Mouse (Mus musculus) gastrocnemius, postnatal 14 days (tissue): Measurements from ENCODE around the gene Dnttip2. TPM values are rescaled to one million over a fixed set of nuclear protein-coding genes. Genes with fewer than 3 reads are reported as not detected.
A peak's percentile ranks its signal among the peaks of the same experiment; 100 is the strongest.
"Not testable (repeated sequence)": the region's sequence is repeated elsewhere in the genome, so short reads cannot be mapped to it uniquely, and the experiment has no call there.

ENCODE experiments used
- DNase-seq: peaks from one replicate; pipeline ENCODE4 v3.0.0; 2021; ENCODE audit warnings: mixed read lengths
- intact Hi-C: fragments of 180-260 bp; cut with DNase I; formaldehyde crosslinking; loops from one replicate; pipeline ENCODE4 v1.15.1; 2025; ENCODE audit warnings: low total_unique reads
- long read RNA-seq, 2 experiments: library from polyadenylated mRNA; stranded (forward); transcript quantifications; one replicate each; pipeline ENCODE4 v2.0.0; 2021
- total RNA-seq, 2 experiments: library from RNA; stranded (reverse); gene quantifications; 2 replicates each; pipeline ENCODE4 v1.2.3; 2021

Dnttip2 gene
- total RNA-seq: 10 to 100 TPM; 18.4 to 19.7 TPM
- long read RNA-seq, experiment 1, transcript Dnttip2-201 (7 exons, 2,429 nt): major isoform, 25 of 28 reads
- long read RNA-seq, experiment 1, partial matches to known transcripts: 1 of 28 reads
- long read RNA-seq, experiment 1, other reads (novel, unspliced or antisense): 2 of 28 reads
- long read RNA-seq, experiment 2, transcript Dnttip2-201 (7 exons, 2,429 nt): major isoform, 31 of 32 reads
- long read RNA-seq, experiment 2, partial matches to known transcripts: 1 of 32 reads
- long read RNA-seq, experiment 2, other reads (novel, unspliced or antisense): 0 of 32 reads

DNA sequence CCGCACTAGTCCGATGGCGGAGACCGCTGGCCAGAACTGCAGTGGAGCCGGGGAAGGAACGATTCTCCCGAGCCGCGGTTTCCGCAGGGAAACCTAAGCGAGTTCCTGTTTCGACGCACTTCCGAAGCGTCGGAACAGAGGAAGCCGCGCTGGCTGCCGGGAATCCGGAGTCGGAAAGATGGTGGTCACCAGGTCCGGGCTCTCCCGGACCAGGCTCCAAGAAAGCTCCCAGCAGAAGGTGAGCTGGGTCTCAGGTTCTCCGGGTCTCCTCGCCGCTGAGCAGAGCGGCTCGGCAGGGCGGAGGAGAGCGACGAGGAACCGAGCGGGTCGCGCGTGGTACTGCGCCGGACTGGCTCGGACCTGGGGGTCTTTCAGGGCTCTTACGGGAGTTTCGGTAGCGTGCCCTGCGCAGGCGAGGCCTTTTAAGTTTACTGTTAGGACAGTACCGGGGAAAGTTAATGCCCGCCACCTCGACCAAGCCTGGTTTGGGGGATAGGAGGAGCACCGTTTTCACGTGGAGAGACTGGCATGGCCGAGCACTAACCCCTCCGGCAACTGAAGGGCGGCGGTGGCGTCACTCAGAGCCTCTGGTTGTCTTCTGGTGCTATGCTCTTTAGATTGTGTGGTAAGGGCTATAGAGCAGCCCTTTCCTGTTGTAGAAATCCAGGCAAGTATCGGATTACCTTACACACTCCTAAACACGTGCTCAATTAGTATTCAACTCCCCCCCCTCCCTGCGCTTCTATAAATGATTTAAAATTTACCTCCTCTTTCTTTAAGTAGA is at the start of gene Dnttip2:
Dnttip2 (plus strand) TSS at position 148 of the 784 bp plus-strand sequence.
- intact Hi-C loops: no loop called here
- peak; percentile 94 for DNase-seq

- intact Hi-C loops: not testable (repeated sequence)
Measured at GRCm38 (mm10) chr3:122226972-122227371, 47.2 kb upstream of the Dnttip2 start.

DNA sequence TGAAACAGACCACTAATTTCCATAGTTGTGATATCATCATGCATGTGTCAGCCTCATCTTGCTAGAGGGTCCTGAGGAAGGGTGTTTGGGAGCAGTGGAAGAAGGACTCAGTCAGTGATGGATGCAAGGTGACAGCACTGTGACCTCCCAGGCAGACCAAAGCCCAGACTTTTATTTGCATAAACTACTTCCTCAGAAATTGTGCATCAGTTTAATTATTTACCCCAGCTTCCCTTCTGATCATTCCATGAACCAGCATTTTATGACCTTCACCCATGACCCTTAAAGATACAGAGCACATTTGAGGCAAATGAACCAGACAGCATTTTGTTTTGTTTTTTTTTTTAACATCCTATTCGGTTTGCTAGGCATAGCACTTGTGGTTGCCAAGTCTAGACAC is 38.4 kb upstream of the Dnttip2 start:
- DNase-seq: no peak
- intact Hi-C loops: no loop called here

More at GRCm38 (mm10) chr3:122226972-122227371, 47.2 kb upstream of the Dnttip2 start:
- not testable (repeated sequence) for DNase-seq

DNA sequence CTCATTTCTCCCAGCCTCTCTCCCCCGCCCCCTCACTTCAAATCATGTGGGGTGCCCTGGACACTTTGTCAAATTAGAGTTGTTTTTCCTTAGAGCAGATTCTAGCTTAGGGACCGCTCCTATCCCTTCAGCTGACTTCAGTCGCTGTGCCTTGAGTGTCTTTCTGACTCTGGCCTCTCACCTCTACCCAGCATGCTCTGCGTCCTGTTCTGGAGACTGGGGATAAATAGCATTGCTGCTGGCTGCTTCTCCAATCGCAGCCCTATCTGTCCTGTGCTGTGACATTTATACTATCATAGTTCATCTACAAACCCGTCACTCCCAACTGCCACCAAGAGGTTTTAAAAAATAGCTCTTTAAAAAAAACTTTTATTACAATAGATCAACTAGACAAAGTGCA is 31.3 kb upstream of the Dnttip2 start:
- intact Hi-C loops: no loop called here
- no peak for DNase-seq

DNA sequence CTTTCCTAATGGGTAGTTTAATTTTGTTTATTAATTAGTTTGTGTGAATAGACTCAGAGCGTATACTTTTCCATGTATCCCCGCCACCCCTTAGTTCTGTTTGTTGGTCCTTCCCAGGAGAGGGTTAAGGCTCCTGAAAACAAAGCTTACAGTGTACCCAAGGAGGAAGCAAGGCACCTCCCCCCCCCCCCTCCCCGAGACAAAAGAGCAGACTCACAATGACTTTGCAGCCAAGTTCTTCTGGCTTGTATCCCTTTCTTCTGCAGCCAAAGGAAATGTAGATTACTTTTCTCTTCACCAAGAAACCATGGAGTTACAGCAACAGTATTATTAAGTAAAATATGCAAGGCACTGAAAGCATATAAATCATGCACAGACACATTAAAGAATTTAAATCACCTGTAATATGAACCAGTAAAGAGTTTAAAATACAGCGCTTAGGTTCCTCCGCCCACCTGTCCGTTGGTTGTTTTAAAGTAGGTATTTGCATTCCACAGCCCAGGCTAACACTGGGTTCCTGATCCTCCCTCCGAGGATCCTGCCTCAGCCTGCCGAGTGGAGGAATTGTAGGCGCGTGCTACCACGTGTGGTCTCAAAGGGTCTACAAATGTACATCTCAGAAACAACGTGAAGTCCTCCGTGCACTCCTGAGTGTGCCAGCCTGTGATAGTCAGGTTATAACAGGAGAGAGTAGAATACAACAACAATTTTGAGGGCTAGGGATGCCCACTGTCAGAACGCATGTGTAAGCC is 30.6 kb upstream of the Dnttip2 start:
- DNase-seq: no peak
- intact Hi-C loops: no loop called here

- intact Hi-C loops: no loop called here
- DNase-seq: no peak
Measured at GRCm38 (mm10) chr3:122244759-122245158, 29.4 kb upstream of the Dnttip2 start.

GRCm38 (mm10) chr3:122245215-122245877 is 28.8 kb upstream of the Dnttip2 start, which contains the start of gene Gclm:
Gclm (plus strand) TSS chr3:122245557.
- DNase-seq: peak; percentile 93
- intact Hi-C loops: no loop called here

GRCm38 (mm10) chr3:122245878-122246332 is 28.3 kb upstream of the Dnttip2 start:
- intact Hi-C loops: no loop called here
- DNase-seq: peak; percentile 60

- no peak for DNase-seq
Measured at GRCm38 (mm10) chr3:122246406-122246805, 27.8 kb upstream of the Dnttip2 start.

DNA sequence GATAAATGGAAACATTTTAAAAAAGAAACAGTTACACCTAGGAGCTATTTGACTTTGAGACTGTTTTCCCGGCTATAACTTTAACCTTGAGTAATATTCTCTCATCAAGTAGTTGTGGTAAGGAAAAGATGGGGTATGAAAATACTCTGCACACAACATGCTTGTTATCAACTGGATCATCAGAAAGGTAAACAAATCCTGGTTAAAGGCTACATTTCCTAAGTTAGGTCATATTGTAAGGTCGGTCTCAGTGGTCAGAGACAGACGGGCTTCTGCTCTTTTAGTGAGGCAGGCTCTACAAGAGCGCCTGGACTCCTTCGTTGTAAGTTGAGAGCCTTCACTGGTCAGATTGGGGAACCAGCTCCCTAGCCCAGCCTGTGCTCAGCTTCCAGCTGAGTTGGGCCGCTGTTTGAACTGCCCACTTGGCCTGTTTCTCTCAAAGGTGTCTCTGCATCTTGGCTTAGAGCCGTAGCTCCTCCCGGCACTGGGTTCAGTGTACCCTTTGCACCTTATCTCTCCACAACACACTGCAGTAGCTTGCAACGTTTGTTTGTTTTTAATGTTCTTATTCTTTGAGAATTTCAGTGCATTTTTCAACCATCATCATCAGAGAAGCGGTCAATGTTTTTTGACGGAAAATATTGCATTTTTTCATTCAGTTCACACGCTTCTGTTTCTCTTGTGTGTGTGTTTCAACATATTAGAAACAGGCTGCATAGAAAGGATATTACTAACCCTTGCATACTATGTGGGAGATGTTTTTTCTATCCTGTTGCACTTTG is 27.0 kb upstream of the Dnttip2 start:
- intact Hi-C loops: no loop called here
- no peak for DNase-seq

More at GRCm38 (mm10) chr3:122246406-122246805, 27.8 kb upstream of the Dnttip2 start:
- intact Hi-C loops: no loop called here

GRCm38 (mm10) chr3:122247768-122248100 is 26.5 kb upstream of the Dnttip2 start:
- DNase-seq: no peak
- intact Hi-C loops: no loop called here

DNA sequence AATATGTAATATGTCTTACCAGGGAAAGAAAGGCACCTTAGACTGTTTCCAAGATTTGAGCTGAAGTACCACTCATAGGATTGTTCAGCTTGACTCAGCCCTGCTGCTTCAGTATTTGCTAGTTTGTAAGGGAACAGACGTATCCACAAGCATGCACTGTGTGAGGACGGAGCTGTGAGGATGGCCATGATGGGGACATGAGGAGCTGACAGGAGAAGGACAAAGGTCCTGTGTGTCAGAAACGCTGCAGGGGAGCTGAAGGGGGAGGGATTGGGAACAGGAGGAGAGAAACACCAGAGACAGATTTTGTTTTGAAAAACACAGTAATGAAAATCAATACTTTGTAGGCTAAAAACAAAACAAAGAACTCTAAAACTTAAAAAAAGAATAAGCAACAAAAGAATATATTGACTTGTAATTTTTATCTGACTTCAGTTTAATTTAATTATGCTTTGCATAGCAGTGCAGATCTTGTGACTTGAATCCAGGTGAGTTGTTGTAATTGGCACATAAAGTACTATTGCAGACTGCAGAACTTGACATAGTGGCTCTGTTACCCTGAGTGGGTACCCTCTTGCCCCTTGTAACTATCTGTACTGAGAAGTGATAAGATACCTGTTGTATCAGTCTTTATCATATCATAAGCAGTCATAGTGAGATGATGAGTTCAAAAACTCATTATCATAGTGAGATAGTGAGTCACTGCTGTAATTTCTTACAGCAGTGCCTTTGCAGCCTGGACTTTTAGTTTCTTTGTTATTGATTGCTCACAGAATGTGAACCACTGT is 21.5 kb upstream of the Dnttip2 start:
- no peak for DNase-seq
- intact Hi-C loops: no loop called here

DNA sequence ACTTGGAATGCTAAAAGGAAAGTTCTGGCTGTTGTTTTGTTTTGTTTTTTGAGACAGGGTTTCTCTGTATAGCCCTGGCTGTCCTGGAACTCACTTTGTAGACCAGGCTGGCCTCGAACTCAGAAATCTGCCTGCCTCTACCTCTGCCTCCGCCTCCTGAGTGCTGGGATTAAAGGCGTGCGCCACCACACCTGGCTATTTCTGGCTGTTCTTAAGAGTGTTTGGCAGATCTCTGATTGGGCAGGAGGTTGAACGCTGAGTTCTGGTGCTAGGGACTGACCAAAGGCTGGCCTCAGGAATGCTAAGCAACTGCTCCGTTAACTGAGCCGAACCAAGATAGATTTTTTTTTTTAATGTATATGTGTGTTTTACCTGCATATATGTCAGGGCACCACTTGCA is 20.1 kb upstream of the Dnttip2 start:
- DNase-seq: not testable (repeated sequence)

GRCm38 (mm10) chr3:122269986-122270385 is 4.2 kb upstream of the Dnttip2 start:
- no peak for DNase-seq
- intact Hi-C loops: loop anchor here (10.0 kb wide), 1 partner anchor 95 kb away; no protein-coding TSS in a partner anchor

More for the DNA sequence above, 20.1 kb upstream of the Dnttip2 start:
- intact Hi-C loops: not testable (repeated sequence)

- intact Hi-C loops, DNase-seq: not testable (repeated sequence)
Measured at GRCm38 (mm10) chr3:122272565-122272964, 1.6 kb upstream of the Dnttip2 start.

GRCm38 (mm10) chr3:122273407-122274240 is 564 bp upstream of the Dnttip2 start:
- intact Hi-C loops: no loop called here

DNA sequence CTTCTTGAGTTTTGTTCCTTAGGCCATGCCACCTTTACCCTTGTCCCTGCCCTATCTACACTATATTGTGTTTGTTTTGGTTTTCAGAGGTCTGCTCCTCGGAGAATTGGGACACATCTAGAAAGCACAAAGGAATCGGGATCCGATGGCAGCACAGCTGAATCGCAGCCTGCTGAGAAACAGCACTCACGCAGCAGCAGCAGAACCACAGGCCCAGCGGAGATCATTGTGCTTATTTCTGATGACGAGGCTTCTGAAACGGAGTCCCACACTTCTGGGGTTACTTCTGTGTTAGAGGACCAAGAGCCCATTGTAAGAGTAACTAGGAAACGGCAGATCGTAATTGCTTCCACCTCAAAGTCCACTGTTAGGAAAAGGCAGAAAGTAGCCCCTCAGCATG is 923 bp downstream of the Dnttip2 start:
- DNase-seq: no peak
- intact Hi-C loops: no loop called here

More at GRCm38 (mm10) chr3:122273407-122274240, 564 bp upstream of the Dnttip2 start:
- DNase-seq: no peak
